In genomic region chr12:105962103-105963011, GRCm38 (mm10) we compare ENCODE assay signal across 8 mouse cellular contexts. TPM values are rescaled to one million over a fixed set of nuclear protein-coding genes. Genes with fewer than 3 reads are reported as not detected.
DNase-seq lines count a peak whose midpoint lies in the region; ATAC-seq and TF ChIP-seq lines count a peak whose summit lies in the region.

No protein-coding gene starts in this region.

- peak; percentile 95 for TF ChIP-seq CTCF in kidney, postnatal 0 days (IDR thresholded peaks at IDR 0.05; ENCODE audit: low read depth)
- TF ChIP-seq CTCF in liver, adult 2 months (IDR thresholded peaks at IDR 0.05; ENCODE audit: low read depth, low read length), result peak; percentile 97

- 2% methylated on average over 37 of the region's 37 CpGs for WGBS in heart, embryonic 13.5 days
- WGBS in kidney, postnatal 0 days, result under 1% methylated on average over 36 of the region's 37 CpGs
- 4% methylated on average over 37 of the region's 37 CpGs for WGBS in liver, adult 2 months

- peak; percentile 88 for DNase-seq in kidney, postnatal 0 days (ENCODE audit: low spot score)
- peak; percentile 30 for DNase-seq in liver, adult 2 months (ENCODE audit: extremely low read depth, low read depth, low spot score)
- DNase-seq in spleen, postnatal 36 days (ENCODE audit: low spot score in 2 of 2), result peak; percentile 74 to 77

- no peaks in the 10 kb centered on the region for H3K9me3 ChIP-seq in heart, embryonic 13.5 days
- H3K9me3 ChIP-seq in kidney, postnatal 0 days (replicated peaks; ENCODE audit: low read length), result no peaks in the 10 kb centered on the region

- no peaks in the 10 kb centered on the region for H3K36me3 ChIP-seq in heart, embryonic 13.5 days
- H3K36me3 ChIP-seq in kidney, postnatal 0 days (ENCODE audit: insufficient read depth, low read length), result no peaks in the 10 kb centered on the region
- no peaks in the 10 kb centered on the region for H3K36me3 ChIP-seq in liver, adult 2 months (ENCODE audit: control insufficient read depth, insufficient read depth, low read length)

- H3K4me2 ChIP-seq in heart, embryonic 13.5 days, result peak overlapping the region; percentile 100
- H3K4me2 ChIP-seq in kidney, postnatal 0 days (ENCODE audit: low read length), result peak overlapping the region; percentile 96

- peak; percentile 95 for ATAC-seq in CD4-positive, CD25-positive, alpha-beta regulatory T cell, adult 4 months
- peak; percentile 94 for ATAC-seq in erythroid progenitor cell, adult 5-6 weeks (replicated peaks; ENCODE audit: low FRiP score, poor library complexity, severe bottlenecking)
- ATAC-seq in heart, embryonic 13.5 days (ENCODE audit: extremely low read depth, insufficient number of reproducible peaks, low FRiP score, low TSS enrichment), result peak; percentile 71; the same call in 1 of the 2 replicates
- ATAC-seq in kidney, postnatal 0 days (replicated peaks; ENCODE audit: low FRiP score, low read depth), result peak; percentile 86
- ATAC-seq in monocyte, adult 5-6 weeks (replicated peaks; ENCODE audit: insufficient number of reproducible peaks, low FRiP score, low TSS enrichment, poor library complexity, severe bottlenecking), result peak; percentile 86

- peak overlapping the region; percentile 69 for H3K4me3 ChIP-seq in brown adipose tissue, adult 24 weeks (ENCODE audit: insufficient read depth, low read depth, low read length)
- H3K4me3 ChIP-seq in heart, embryonic 13.5 days, result peak overlapping the region; percentile 68
- peak overlapping the region; percentile 51 for H3K4me3 ChIP-seq in kidney, postnatal 0 days (replicated peaks; ENCODE audit: low read depth, low read length)
- H3K4me3 ChIP-seq in liver, adult 2 months (ENCODE audit: insufficient read depth, low read depth, low read length), result peak overlapping the region; percentile 70

- no peak for TF ChIP-seq POLR2A in liver, adult 2 months (IDR thresholded peaks at IDR 0.05; ENCODE audit: extremely low read depth, insufficient read depth, low read length)

- H3K27me3 ChIP-seq in heart, embryonic 13.5 days (replicated peaks), result peaks cover 50% of the 10 kb centered on the region
- H3K27me3 ChIP-seq in kidney, postnatal 0 days (ENCODE audit: insufficient read depth, low read length), result peaks cover 10% of the 10 kb centered on the region; the same call in 1 of the 2 replicates
- H3K27me3 ChIP-seq in liver, adult 2 months (ENCODE audit: control insufficient read depth, insufficient read depth, low read length), result no peaks in the 10 kb centered on the region

- no peaks in the 10 kb centered on the region for H3K4me1 ChIP-seq in brown adipose tissue, adult 24 weeks (ENCODE audit: control insufficient read depth, insufficient read depth, insufficient read length, low read length)
- peaks cover 14% of the 10 kb centered on the region for H3K4me1 ChIP-seq in heart, embryonic 13.5 days
- peaks cover 4% of the 10 kb centered on the region; the same call in 1 of the 2 replicates for H3K4me1 ChIP-seq in kidney, postnatal 0 days (replicated peaks; ENCODE audit: insufficient read depth, low read length)
- no peaks in the 10 kb centered on the region for H3K4me1 ChIP-seq in liver, adult 2 months (ENCODE audit: control insufficient read depth, insufficient read depth, low read length)

- no peak overlapping the region for H3K27ac ChIP-seq in brown adipose tissue, adult 24 weeks (replicated peaks; ENCODE audit: low read depth, low read length)
- H3K27ac ChIP-seq in heart, embryonic 13.5 days (replicated peaks), result no peak overlapping the region
- no peak overlapping the region for H3K27ac ChIP-seq in kidney, postnatal 0 days
- H3K27ac ChIP-seq in liver, adult 2 months (replicated peaks; ENCODE audit: insufficient read depth, low read depth, low read length), result no peak overlapping the region

- H3K79me2 ChIP-seq in liver, adult 2 months (ENCODE audit: control insufficient read depth, insufficient read depth, low read length), result no peaks in the 10 kb centered on the region

- H3K9ac ChIP-seq in heart, embryonic 13.5 days, result peak overlapping the region; percentile 80
- H3K9ac ChIP-seq in kidney, postnatal 0 days (ENCODE audit: low read depth, low read length), result peak overlapping the region; percentile 48
- peak overlapping the region; percentile 45; the same call in 1 of the 2 replicates for H3K9ac ChIP-seq in liver, adult 2 months (ENCODE audit: low read depth, low read length)

RNA-seq across cellular contexts. Expression of gene Vrk1, which starts 47.7 kb away (rescaled TPM):
- 100 to 1,000 TPM; 135 to 144 TPM for polyA plus RNA-seq in CD4-positive, CD25-positive, alpha-beta regulatory T cell, adult 4 months (2017; shearing (Covaris generic))
- 7.8 and 10.2 TPM in 2 replicates for polyA plus RNA-seq in brown adipose tissue, adult 24 weeks (2012; ENCODE audit: insufficient read depth, insufficient read length, missing spikeins)
- total RNA-seq in erythroid progenitor cell, adult 5-6 weeks (2015; ENCODE audit: low replicate concordance), result 56.6 and 67.8 TPM in 2 replicates
- total RNA-seq in erythroid progenitor cell, adult 5-6 weeks (2017; ENCODE audit: low replicate concordance), result 94.3 and 104 TPM in 2 replicates
- 41.4 and 43.7 TPM in 2 replicates for polyA plus RNA-seq in heart, embryonic 13.5 days (2015; fragmentation: Nextera tagmentation; extraction: Ambion mirVana)
- polyA plus RNA-seq in kidney, postnatal 0 days (2015; fragmentation: Nextera tagmentation; extraction: Ambion mirVana), result 45.3 and 47.6 TPM in 2 replicates
- 5.4 and 6.3 TPM in 2 replicates for total RNA-seq in liver, adult 2 months (2014; rRNA removed)
- polyA plus RNA-seq in liver, adult 2 months (2012; rRNA removed), result 1.7 and 1.8 TPM in 2 replicates
- total RNA-seq in monocyte, adult 5-6 weeks (2017), result 66.1 to 119 TPM (median 109 TPM) in 3 replicates

Comparison
In these comparisons a context has a peak if more than half of its experiments do, and no peak if none do; other contexts are left out.
1. DNase-seq: peak in every context shown above with its lines; median percentile 88 in kidney, postnatal 0 days; 76 in spleen, postnatal 36 days; 30 in liver, adult 2 months.